Mouse (Mus musculus): ENCODE results near the gene Gk2. TPM values are rescaled to one million over a fixed set of nuclear protein-coding genes. Genes with fewer than 3 reads are reported as not detected.

The Gk2 gene
- total and polyA plus RNA-seq, 2 experiments = not detected

DNA sequence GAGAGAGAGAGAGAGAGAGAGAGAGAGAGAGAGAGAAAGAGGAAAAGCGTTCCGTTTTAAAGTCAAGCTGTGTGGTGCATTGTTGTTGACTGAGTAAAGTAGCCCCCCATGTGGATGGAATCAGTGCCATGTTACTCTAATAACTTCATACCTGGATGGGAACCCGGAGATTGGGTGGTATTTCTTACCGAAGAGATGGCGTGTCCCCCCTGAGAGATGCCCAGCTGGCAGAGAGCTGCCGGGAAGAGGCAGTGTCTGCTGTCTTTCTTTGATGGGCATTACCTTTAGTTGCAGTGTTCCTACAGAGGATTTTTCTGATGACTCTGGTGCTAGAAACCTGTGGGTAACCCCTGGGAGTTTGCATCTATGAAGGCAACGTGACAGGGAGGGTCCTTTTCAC, 10.4 kb upstream of the Gk2 start:
- Histone ChIP-seq H3K36me3 (ENCODE audit: control insufficient read depth, insufficient read depth, low read length) (no peaks in the 10 kb centered on the region), H3K4me1 (ENCODE audit: control insufficient read depth, insufficient read depth, low read length) (no peaks in the 10 kb centered on the region), H3K27ac (replicated peaks; ENCODE audit: insufficient read depth, low read depth, low read length) (no peak overlapping the region), H3K4me3 (ENCODE audit: insufficient read depth, low read depth, low read length) (no peak overlapping the region), H3K9ac (ENCODE audit: low read depth, low read length) (no peak overlapping the region), H3K27me3 (ENCODE audit: control insufficient read depth, insufficient read depth, low read length) (no peaks in the 10 kb centered on the region), H3K79me2 (ENCODE audit: control insufficient read depth, insufficient read depth, low read length) (no peaks in the 10 kb centered on the region)
- TF ChIP-seq CTCF (IDR thresholded peaks at IDR 0.05; ENCODE audit: low read depth, low read length) = no peak
- TF ChIP-seq POLR2A (IDR thresholded peaks at IDR 0.05; ENCODE audit: extremely low read depth, insufficient read depth, low read length) = no peak
- no peak for DNase-seq (ENCODE audit: extremely low read depth, low read depth, low spot score)
- WGBS = 88% methylated on average over 7 of the region's 7 CpGs

DNA sequence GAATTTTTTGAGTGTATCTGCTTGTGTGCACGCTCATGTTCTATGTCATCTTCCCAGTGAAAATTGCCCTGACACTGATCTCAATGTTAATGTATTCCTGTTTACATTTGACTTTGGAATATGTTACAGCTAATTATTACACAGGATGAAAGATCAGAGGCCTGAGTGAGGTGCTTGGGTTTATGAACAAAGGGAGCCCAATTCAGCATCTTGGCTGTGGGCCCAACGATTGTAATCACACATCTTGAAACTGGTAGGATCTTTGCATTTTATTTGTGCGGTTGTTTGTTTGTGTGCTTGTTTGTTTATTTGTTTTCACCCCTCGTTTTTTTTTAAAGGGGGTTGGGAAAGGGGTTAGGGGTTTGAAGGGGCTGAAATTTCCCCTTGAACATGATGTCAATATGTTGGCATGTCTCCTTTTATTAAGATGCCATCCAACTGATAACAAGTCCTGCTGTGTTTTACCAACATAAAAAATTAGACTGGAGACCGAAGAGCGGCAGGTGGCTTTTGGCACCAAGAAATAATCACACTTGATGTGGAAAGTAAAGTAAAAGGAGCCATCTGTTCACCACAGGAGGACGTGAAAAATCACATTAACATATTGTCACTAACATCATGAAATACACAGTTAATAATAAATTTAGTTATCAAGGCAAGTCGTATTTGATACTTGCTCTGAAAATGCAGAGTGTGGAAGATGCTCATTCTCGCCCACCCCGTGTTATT, 9.8 kb upstream of the Gk2 start:
- Histone ChIP-seq H3K4me3 (ENCODE audit: insufficient read depth, low read depth, low read length) (no peak overlapping the region), H3K4me1 (ENCODE audit: control insufficient read depth, insufficient read depth, low read length) (no peaks in the 10 kb centered on the region), H3K79me2 (ENCODE audit: control insufficient read depth, insufficient read depth, low read length) (no peaks in the 10 kb centered on the region), H3K27me3 (ENCODE audit: control insufficient read depth, insufficient read depth, low read length) (no peaks in the 10 kb centered on the region), H3K9ac (ENCODE audit: low read depth, low read length) (no peak overlapping the region), H3K27ac (replicated peaks; ENCODE audit: insufficient read depth, low read depth, low read length) (no peak overlapping the region), H3K36me3 (ENCODE audit: control insufficient read depth, insufficient read depth, low read length) (no peaks in the 10 kb centered on the region)
- no peak for DNase-seq (ENCODE audit: extremely low read depth, low read depth, low spot score)
- WGBS = 86% methylated on average over 10 of the region's 10 CpGs
- TF ChIP-seq POLR2A (IDR thresholded peaks at IDR 0.05; ENCODE audit: extremely low read depth, insufficient read depth, low read length) = no peak
- TF ChIP-seq CTCF (IDR thresholded peaks at IDR 0.05; ENCODE audit: low read depth, low read length) = no peak

DNA sequence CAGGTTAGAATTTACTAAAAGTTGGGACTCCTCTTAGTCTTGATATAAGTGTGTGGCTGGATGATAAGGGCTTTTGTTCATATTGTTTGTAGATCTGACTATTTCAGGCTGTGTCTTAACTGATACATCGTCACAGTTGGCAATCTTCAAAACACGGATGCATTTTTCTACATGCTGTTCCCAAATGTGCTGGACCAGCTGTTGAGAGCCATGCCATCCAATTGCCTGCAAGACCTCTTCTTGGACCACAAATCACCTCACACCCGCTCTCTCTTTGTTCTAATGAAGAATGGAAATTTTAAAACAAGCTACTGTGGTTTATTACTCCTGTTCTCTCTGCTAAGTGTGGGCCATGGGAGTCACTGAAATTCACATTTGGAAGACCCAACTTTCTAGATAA, 9.1 kb upstream of the Gk2 start:
- Histone ChIP-seq H3K4me1 (ENCODE audit: control insufficient read depth, insufficient read depth, low read length) (no peaks in the 10 kb centered on the region), H3K27me3 (ENCODE audit: control insufficient read depth, insufficient read depth, low read length) (no peaks in the 10 kb centered on the region), H3K79me2 (ENCODE audit: control insufficient read depth, insufficient read depth, low read length) (no peaks in the 10 kb centered on the region), H3K27ac (replicated peaks; ENCODE audit: insufficient read depth, low read depth, low read length) (no peak overlapping the region), H3K9ac (ENCODE audit: low read depth, low read length) (no peak overlapping the region), H3K4me3 (ENCODE audit: insufficient read depth, low read depth, low read length) (no peak overlapping the region), H3K36me3 (ENCODE audit: control insufficient read depth, insufficient read depth, low read length) (no peaks in the 10 kb centered on the region)
- TF ChIP-seq CTCF (IDR thresholded peaks at IDR 0.05; ENCODE audit: low read depth, low read length) (no peak), POLR2A (IDR thresholded peaks at IDR 0.05; ENCODE audit: extremely low read depth, insufficient read depth, low read length) (no peak)
- WGBS = 85% methylated on average over 3 of the region's 3 CpGs
- no peak for DNase-seq (ENCODE audit: extremely low read depth, low read depth, low spot score)

DNA sequence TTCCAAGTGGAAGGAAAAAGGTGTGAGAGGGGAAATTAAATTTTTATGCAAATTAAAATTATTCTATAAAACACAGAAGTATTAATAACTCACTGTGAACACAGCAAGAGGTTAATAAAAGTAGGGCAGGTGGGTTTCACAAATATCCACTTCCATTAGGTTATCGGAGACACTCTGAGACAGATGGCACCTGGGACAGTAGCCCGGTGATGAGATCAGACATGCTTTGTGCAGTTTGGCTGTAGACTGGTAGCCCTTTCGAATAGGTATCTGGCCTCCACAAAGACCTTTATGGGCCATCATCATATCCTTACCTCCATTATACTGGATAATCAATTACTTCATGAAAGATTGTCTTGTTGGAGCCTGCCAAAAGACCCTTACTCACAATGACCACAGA, 6.0 kb upstream of the Gk2 start:
- H3K27ac ChIP-seq (replicated peaks; ENCODE audit: insufficient read depth, low read depth, low read length) = no peak overlapping the region
- H3K36me3 ChIP-seq (ENCODE audit: control insufficient read depth, insufficient read depth, low read length) = no peaks in the 10 kb centered on the region
- H3K27me3 ChIP-seq (ENCODE audit: control insufficient read depth, insufficient read depth, low read length) = no peaks in the 10 kb centered on the region
- TF ChIP-seq POLR2A (IDR thresholded peaks at IDR 0.05; ENCODE audit: extremely low read depth, insufficient read depth, low read length) (no peak), CTCF (IDR thresholded peaks at IDR 0.05; ENCODE audit: low read depth, low read length) (no peak)
- no peaks in the 10 kb centered on the region for H3K4me1 ChIP-seq (ENCODE audit: control insufficient read depth, insufficient read depth, low read length)
- no peak overlapping the region for H3K9ac ChIP-seq (ENCODE audit: low read depth, low read length)
- no peaks in the 10 kb centered on the region for H3K79me2 ChIP-seq (ENCODE audit: control insufficient read depth, insufficient read depth, low read length)
- 96% methylated on average over 3 of the region's 3 CpGs for WGBS
- H3K4me3 ChIP-seq (ENCODE audit: insufficient read depth, low read depth, low read length) = no peak overlapping the region
- DNase-seq (ENCODE audit: extremely low read depth, low read depth, low spot score) = no peak

DNA sequence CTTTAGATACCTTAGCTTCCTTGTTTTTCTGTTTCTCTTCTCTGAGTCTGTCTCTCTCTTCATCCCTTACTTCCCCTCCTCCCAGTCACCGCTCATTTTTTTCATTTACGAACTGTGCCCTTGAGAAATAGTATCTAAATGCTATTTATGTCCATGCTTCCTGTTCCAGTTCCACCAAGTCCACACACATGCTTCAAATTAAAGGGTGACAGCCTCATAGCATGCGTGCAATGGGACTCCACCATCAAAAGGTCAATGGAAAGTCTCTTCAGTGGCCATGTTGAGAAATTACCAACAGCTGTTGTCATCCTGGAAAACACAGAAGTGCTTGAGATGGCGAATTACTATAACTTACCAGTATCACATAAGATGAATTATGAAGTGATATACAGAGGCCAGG, 5.4 kb downstream of the Gk2 start:
- Histone ChIP-seq H3K27ac (replicated peaks; ENCODE audit: insufficient read depth, low read depth, low read length) (no peak overlapping the region), H3K4me3 (ENCODE audit: insufficient read depth, low read depth, low read length) (no peak overlapping the region)
- 82% methylated on average over 4 of the region's 4 CpGs for WGBS

DNA sequence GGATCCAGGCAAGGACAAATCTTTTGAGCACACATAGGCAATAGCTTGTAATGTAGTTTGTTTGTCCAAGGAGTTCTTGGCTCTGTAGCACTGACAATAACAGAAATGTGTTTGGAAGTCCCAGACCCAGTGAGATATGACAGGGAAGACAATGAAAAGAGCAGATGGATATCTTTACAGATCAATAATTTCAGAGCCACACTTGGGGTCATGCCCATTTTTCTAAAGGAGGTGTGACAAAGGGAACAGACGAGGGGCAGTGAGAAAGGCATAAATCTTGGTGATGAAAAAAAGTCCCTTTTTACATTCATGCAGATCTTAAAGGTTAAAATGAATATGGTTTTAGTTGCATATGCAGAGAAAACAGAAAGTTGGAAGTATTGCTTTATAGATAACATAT, 12.6 kb downstream of the Gk2 start:
- H3K27me3 ChIP-seq (ENCODE audit: control insufficient read depth, insufficient read depth, low read length) = no peaks in the 10 kb centered on the region
- H3K4me1 ChIP-seq (ENCODE audit: control insufficient read depth, insufficient read depth, low read length) = no peaks in the 10 kb centered on the region
- TF ChIP-seq CTCF (IDR thresholded peaks at IDR 0.05; ENCODE audit: low read depth, low read length) (no peak), POLR2A (IDR thresholded peaks at IDR 0.05; ENCODE audit: extremely low read depth, insufficient read depth, low read length) (no peak)
- no peaks in the 10 kb centered on the region for H3K36me3 ChIP-seq (ENCODE audit: control insufficient read depth, insufficient read depth, low read length)
- 56% methylated on average over 1 of the region's 1 CpGs for WGBS
- H3K4me3 ChIP-seq (ENCODE audit: insufficient read depth, low read depth, low read length) = no peak overlapping the region
- no peaks in the 10 kb centered on the region for H3K79me2 ChIP-seq (ENCODE audit: control insufficient read depth, insufficient read depth, low read length)
- H3K9ac ChIP-seq (ENCODE audit: low read depth, low read length) = no peak overlapping the region
- H3K27ac ChIP-seq (replicated peaks; ENCODE audit: insufficient read depth, low read depth, low read length) = no peak overlapping the region
- DNase-seq (ENCODE audit: extremely low read depth, low read depth, low spot score) = no peak

More for the DNA sequence above, 5.4 kb downstream of the Gk2 start:
- TF ChIP-seq CTCF (IDR thresholded peaks at IDR 0.05; ENCODE audit: low read depth, low read length) (no peak), POLR2A (IDR thresholded peaks at IDR 0.05; ENCODE audit: extremely low read depth, insufficient read depth, low read length) (no peak)
- H3K79me2 ChIP-seq (ENCODE audit: control insufficient read depth, insufficient read depth, low read length) = no peaks in the 10 kb centered on the region
- H3K36me3 ChIP-seq (ENCODE audit: control insufficient read depth, insufficient read depth, low read length) = no peaks in the 10 kb centered on the region
- no peaks in the 10 kb centered on the region for H3K4me1 ChIP-seq (ENCODE audit: control insufficient read depth, insufficient read depth, low read length)
- DNase-seq (ENCODE audit: extremely low read depth, low read depth, low spot score) = no peak
- no peak overlapping the region for H3K9ac ChIP-seq (ENCODE audit: low read depth, low read length)
- H3K27me3 ChIP-seq (ENCODE audit: control insufficient read depth, insufficient read depth, low read length) = no peaks in the 10 kb centered on the region

Data from liver, adult 2 months (tissue).